9 mouse cellular contexts compared by ENCODE assay signal in genomic region chr16:10280286-10280951, GRCm38 (mm10). TPM values are rescaled to one million over a fixed set of nuclear protein-coding genes. Genes with fewer than 3 reads are reported as not detected.
DNase-seq lines count a peak whose midpoint lies in the region; ATAC-seq and TF ChIP-seq lines count a peak whose summit lies in the region.
"Had no signal": no experiment of that assay in that cellular context is flagged by ENCODE, and none has a peak within 500 bp of the region (broad histone marks: within the 10 kb centered on the region; RNA-seq: fewer than 3 reads in every experiment).

No protein-coding gene starts in this region.

- no peaks in the 10 kb centered on the region for H3K36me3 ChIP-seq in midbrain, embryonic 11.5 days (ENCODE audit: control insufficient read depth, insufficient read depth, low read length)
- no peaks in the 10 kb centered on the region for H3K36me3 ChIP-seq in midbrain, embryonic 16.5 days (ENCODE audit: control insufficient read depth, insufficient read depth, low read length)
- H3K36me3 ChIP-seq in kidney, adult 2 months (ENCODE audit: control insufficient read depth, insufficient read depth, low read length) = no peaks in the 10 kb centered on the region
- H3K36me3 ChIP-seq in limb, embryonic 10.5 days = no peaks in the 10 kb centered on the region

- no peak overlapping the region for H3K9ac ChIP-seq in midbrain, embryonic 11.5 days (ENCODE audit: low read length)
- H3K9ac ChIP-seq in midbrain, embryonic 16.5 days (ENCODE audit: low read depth, low read length) = no peak overlapping the region
- H3K9ac ChIP-seq: embryonic facial prominence, embryonic 15.5 days had no signal

- no peak overlapping the region for H3K4me3 ChIP-seq in midbrain, embryonic 11.5 days (ENCODE audit: low read depth, low read length)
- no peak overlapping the region for H3K4me3 ChIP-seq in midbrain, embryonic 16.5 days (ENCODE audit: low read depth, low read length)
- no peak overlapping the region for H3K4me3 ChIP-seq in gastrocnemius, adult 2 months
- no peak overlapping the region for H3K4me3 ChIP-seq in kidney, adult 2 months (ENCODE audit: insufficient read depth, low read depth, low read length)
- no peak overlapping the region for H3K4me3 ChIP-seq in limb, embryonic 10.5 days
- H3K4me3 ChIP-seq: embryonic facial prominence, embryonic 15.5 days had no signal

- peak; percentile 91 for DNase-seq in midbrain, embryonic 11.5 days (ENCODE audit: low spot score, missing footprints)
- DNase-seq in cerebellum, adult 9-10 months = peak; percentile 78
- peak; percentile 80 for DNase-seq in gastrocnemius, adult 2 months
- DNase-seq in kidney, adult 2 months = peak; percentile 83
- peak; percentile 81 for DNase-seq in limb, embryonic 10.5 days (ENCODE audit: low spot score)
- DNase-seq in ovary, postnatal 36 days (ENCODE audit: low spot score) = peak; percentile 67
- peak; percentile 42 to 53 for DNase-seq in thymus, postnatal 36 days

- no peaks in the 10 kb centered on the region for H3K27me3 ChIP-seq in midbrain, embryonic 11.5 days (ENCODE audit: control insufficient read depth, insufficient read depth, low read length)
- 0 out of 2 replicates have a peak, but pooled peaks cover 2% of the 10 kb centered on the region for H3K27me3 ChIP-seq in midbrain, embryonic 16.5 days (ENCODE audit: control insufficient read depth, insufficient read depth, low read depth, low read length)
- no peaks in the 10 kb centered on the region for H3K27me3 ChIP-seq in kidney, adult 2 months (replicated peaks; ENCODE audit: control insufficient read depth, insufficient read depth, low read length)
- H3K27me3 ChIP-seq in limb, embryonic 10.5 days (ENCODE audit: low read depth, poor library complexity, severe bottlenecking) = peaks cover 6% of the 10 kb centered on the region; the same call in 1 of the 2 replicates
- H3K27me3 ChIP-seq: embryonic facial prominence, embryonic 15.5 days had no signal

- H3K9me3 ChIP-seq in midbrain, embryonic 11.5 days (ENCODE audit: control insufficient read depth, low read length) = no peaks in the 10 kb centered on the region
- H3K9me3 ChIP-seq in midbrain, embryonic 16.5 days (replicated peaks; ENCODE audit: control insufficient read depth, low read length, poor library complexity, severe bottlenecking) = no peaks in the 10 kb centered on the region
- H3K9me3 ChIP-seq in limb, embryonic 10.5 days (replicated peaks) = no peaks in the 10 kb centered on the region
- H3K9me3 ChIP-seq: embryonic facial prominence, embryonic 15.5 days had no signal

- 54% methylated on average over 12 of the region's 12 CpGs for WGBS in midbrain, embryonic 11.5 days
- 50% methylated on average over 12 of the region's 12 CpGs for WGBS in midbrain, embryonic 16.5 days
- WGBS in kidney, adult 2 months = 42% methylated on average over 12 of the region's 12 CpGs
- WGBS in limb, embryonic 10.5 days = 55% methylated on average over 12 of the region's 12 CpGs

- H3K4me2 ChIP-seq in midbrain, embryonic 11.5 days = no peak overlapping the region
- H3K4me2 ChIP-seq in midbrain, embryonic 16.5 days (ENCODE audit: low read length) = no peak overlapping the region
- H3K4me2 ChIP-seq: embryonic facial prominence, embryonic 15.5 days had no signal

- TF ChIP-seq CTCF in gastrocnemius, adult 2 months (IDR thresholded peaks at IDR 0.05) = peak; percentile 95
- peak; percentile 95 for TF ChIP-seq CTCF in kidney, adult 2 months (conservative IDR thresholded peaks at IDR 0.05; ENCODE audit: insufficient read depth, insufficient read length, low read depth, low read length)

- ATAC-seq in midbrain, embryonic 11.5 days (ENCODE audit: low FRiP score) = no peak
- ATAC-seq in midbrain, embryonic 16.5 days = no peak

- no peaks in the 10 kb centered on the region for H3K4me1 ChIP-seq in midbrain, embryonic 11.5 days (ENCODE audit: control insufficient read depth, insufficient read depth, low read length)
- no peaks in the 10 kb centered on the region for H3K4me1 ChIP-seq in midbrain, embryonic 16.5 days (ENCODE audit: control insufficient read depth, insufficient read depth, low read length)
- no peaks in the 10 kb centered on the region for H3K4me1 ChIP-seq in kidney, adult 2 months (ENCODE audit: control insufficient read depth, insufficient read depth, low read length)
- peaks cover 4% of the 10 kb centered on the region for H3K4me1 ChIP-seq in limb, embryonic 10.5 days
- H3K4me1 ChIP-seq: embryonic facial prominence, embryonic 15.5 days had no signal

- intact Hi-C loops in gastrocnemius, adult 2 months (cut with DNase I) = loop anchor here (1.0 kb wide), 1 partner anchor 118 kb away; no protein-coding TSS in a partner anchor

- no peak overlapping the region for H3K27ac ChIP-seq in midbrain, embryonic 11.5 days (ENCODE audit: low read depth, low read length)
- no peak overlapping the region for H3K27ac ChIP-seq in midbrain, embryonic 16.5 days (ENCODE audit: low read length)
- no peak overlapping the region for H3K27ac ChIP-seq in gastrocnemius, adult 2 months
- no peak overlapping the region for H3K27ac ChIP-seq in kidney, adult 2 months (ENCODE audit: insufficient read depth, low read depth, low read length)
- no peak overlapping the region for H3K27ac ChIP-seq in limb, embryonic 10.5 days
- H3K27ac ChIP-seq: embryonic facial prominence, embryonic 15.5 days had no signal

- no peak for TF ChIP-seq POLR2A in kidney, adult 2 months (IDR thresholded peaks at IDR 0.05; ENCODE audit: low read depth, low read length)

RNA-seq across cellular contexts. Expression of gene Emp2, which starts 33.3 kb away (rescaled TPM):
- polyA plus RNA-seq in midbrain, embryonic 11.5 days (2014; fragmentation: Nextera tagmentation; extraction: Ambion mirVana) = 3.2 and 4.3 TPM in 2 replicates
- polyA plus RNA-seq in midbrain, embryonic 16.5 days (2015; fragmentation: Nextera tagmentation; extraction: Ambion mirVana) = 10.8 and 18.8 TPM in 2 replicates
- 1 to 10 TPM; 4.2 to 6.7 TPM for total RNA-seq in gastrocnemius, adult 2 months (2021)
- 22.3 and 23.3 TPM in 2 replicates for polyA plus RNA-seq in kidney, adult 2 months (2012; rRNA removed)
- polyA plus RNA-seq in limb, embryonic 10.5 days (2016; fragmentation: Nextera tagmentation; extraction: Ambion mirVana) = 2.4 and 4.2 TPM in 2 replicates
